In the genomic region with DNA sequence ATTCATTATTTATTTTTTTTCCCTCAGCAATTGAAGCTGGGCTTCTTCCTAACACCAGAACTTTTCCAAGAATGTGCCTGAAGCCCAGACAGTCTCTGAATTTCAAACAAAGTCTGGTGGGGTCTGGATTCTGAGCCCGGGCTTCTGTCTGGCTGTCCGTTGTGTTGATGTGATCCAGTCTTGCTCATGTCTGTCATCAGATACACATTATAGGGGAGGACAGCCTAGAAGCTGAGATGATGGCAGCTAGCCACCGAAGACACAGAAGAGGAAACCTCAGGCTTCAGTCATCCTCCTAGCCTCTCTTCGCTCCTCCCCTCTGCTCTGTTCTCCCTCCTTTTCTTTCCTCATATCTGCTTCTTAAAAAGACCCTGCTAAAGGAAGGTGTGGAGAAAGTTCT, we compare ENCODE assay signal across 29 mouse cellular contexts.
DNase-seq lines count a peak whose midpoint lies in the region; ATAC-seq and TF ChIP-seq lines count a peak whose summit lies in the region.
"Had no signal": no experiment of that assay in that cellular context is flagged by ENCODE, and none has a peak within 500 bp of the region (broad histone marks: within the 10 kb centered on the region; RNA-seq: fewer than 3 reads in every experiment).

No protein-coding gene starts in this region.

- ATAC-seq in lung, embryonic 14.5 days (ENCODE audit: insufficient read depth), result peak; percentile 77
- peak; percentile 93 for ATAC-seq in lung, embryonic 16.5 days (ENCODE audit: low read depth)
- ATAC-seq: forebrain, embryonic 13.5 days; forebrain, postnatal 0 days; hindbrain, postnatal 0 days; Patski had no signal

- no peak overlapping the region for H3K4me2 ChIP-seq in lung, embryonic 14.5 days
- H3K4me2 ChIP-seq in lung, embryonic 16.5 days (ENCODE audit: low read depth, low read length), result no peak overlapping the region
- H3K4me2 ChIP-seq: forebrain, embryonic 13.5 days; heart, embryonic 13.5 days; hindbrain, embryonic 14.5 days had no signal

- H3K9ac ChIP-seq in lung, embryonic 14.5 days, result no peak overlapping the region
- H3K9ac ChIP-seq in lung, embryonic 16.5 days (ENCODE audit: low read length), result no peak overlapping the region
- H3K9ac ChIP-seq: forebrain, embryonic 13.5 days; forebrain, postnatal 0 days; heart, embryonic 13.5 days; hindbrain, embryonic 14.5 days had no signal

- H3K4me1 ChIP-seq in lung, embryonic 14.5 days (ENCODE audit: insufficient read depth), result peaks cover 11% of the 10 kb centered on the region; the same call in 1 of the 2 replicates
- H3K4me1 ChIP-seq in lung, adult 2 months (ENCODE audit: control insufficient read depth, insufficient read depth, low read length), result no peaks in the 10 kb centered on the region
- H3K4me1 ChIP-seq in lung, embryonic 16.5 days (replicated peaks; ENCODE audit: control insufficient read depth, insufficient read depth, low read length), result peaks cover 12% of the 10 kb centered on the region
- H3K4me1 ChIP-seq: forebrain, embryonic 10.5 days; forebrain, embryonic 13.5 days had no signal

- H3K27ac ChIP-seq in lung, embryonic 14.5 days (ENCODE audit: low read depth), result no peak overlapping the region
- H3K27ac ChIP-seq in lung, embryonic 16.5 days (ENCODE audit: low read length), result 0 out of 2 replicates have a peak overlapping the region, but pooled peaks have one; percentile 15
- H3K27ac ChIP-seq in layer of hippocampus, adult 2 months, result no peak overlapping the region
- H3K27ac ChIP-seq: forebrain, embryonic 10.5 days; forebrain, embryonic 13.5 days; gastrocnemius, adult 2 months; heart, embryonic 10.5 days; heart, embryonic 13.5 days; hindbrain, embryonic 14.5 days; hindbrain, postnatal 0 days had no signal

- no peak overlapping the region for H3K4me3 ChIP-seq in lung, embryonic 14.5 days (ENCODE audit: low read depth, low read length)
- H3K4me3 ChIP-seq in lung, adult 2 months (replicated peaks; ENCODE audit: extremely low read depth, low read depth, low read length), result no peak overlapping the region
- H3K4me3 ChIP-seq in lung, embryonic 16.5 days (ENCODE audit: low read length), result no peak overlapping the region
- no peak overlapping the region for H3K4me3 ChIP-seq in layer of hippocampus, adult 2 months
- H3K4me3 ChIP-seq: forebrain, embryonic 10.5 days; forebrain, embryonic 13.5 days; gastrocnemius, adult 2 months; heart, embryonic 10.5 days; heart, embryonic 13.5 days had no signal

- WGBS in lung, embryonic 14.5 days, result 49% methylated on average over 4 of the region's 4 CpGs
- 74% methylated on average over 4 of the region's 4 CpGs for WGBS in lung, adult 2 months
- 45% methylated on average over 4 of the region's 4 CpGs for WGBS in lung, embryonic 16.5 days

- H3K9me3 ChIP-seq in lung, embryonic 14.5 days (ENCODE audit: low read depth, low read length), result no peaks in the 10 kb centered on the region
- H3K9me3 ChIP-seq in lung, embryonic 16.5 days (ENCODE audit: control insufficient read depth, low read length), result no peaks in the 10 kb centered on the region
- H3K9me3 ChIP-seq: forebrain, embryonic 10.5 days; forebrain, embryonic 13.5 days; heart, embryonic 10.5 days; heart, embryonic 13.5 days had no signal

- no peak for TF ChIP-seq POLR2A in lung, adult 2 months (IDR thresholded peaks at IDR 0.05; ENCODE audit: borderline replicate concordance, extremely low read depth, low read depth, low read length)

- no peaks in the 10 kb centered on the region for H3K27me3 ChIP-seq in lung, embryonic 14.5 days (ENCODE audit: insufficient read depth, low read length)
- no peaks in the 10 kb centered on the region for H3K27me3 ChIP-seq in lung, embryonic 16.5 days (ENCODE audit: control insufficient read depth, insufficient read depth, low read depth, low read length)
- H3K27me3 ChIP-seq: CH12.LX; forebrain, embryonic 13.5 days; heart, embryonic 13.5 days; Patski had no signal

- H3K36me3 ChIP-seq in lung, embryonic 14.5 days (ENCODE audit: insufficient read depth), result no peaks in the 10 kb centered on the region
- H3K36me3 ChIP-seq in lung, embryonic 16.5 days (ENCODE audit: control insufficient read depth, insufficient read depth, low read length), result no peaks in the 10 kb centered on the region
- H3K36me3 ChIP-seq: forebrain, embryonic 10.5 days; G1E; heart, embryonic 10.5 days; heart, embryonic 13.5 days had no signal

- peak; percentile 80 for DNase-seq in lung, embryonic 14.5 days
- DNase-seq in lung, adult 2 months, result no peak
- peak; percentile 60 for DNase-seq in lung, postnatal 14 days
- peak; percentile 34 to 75 for DNase-seq in lung, postnatal 4 days
- DNase-seq in embryo, embryonic 11 days, result no peak
- DNase-seq in layer of hippocampus, adult 2 months (ENCODE audit: low spot score in 2 of 2), result no peak
- no peak for DNase-seq in adrenal gland, adult 2 months
- DNase-seq: adrenal gland, postnatal 14 days; B cell, adult 2 months; cerebellum, adult 11 months; cerebellum, adult 2 months; cerebellum, adult 9-11 months; cerebellum, postnatal 36 days; forebrain, postnatal 0 days; gastrocnemius, adult 2 months; gastrocnemius, postnatal 14 days; heart, adult 18-20 months; heart, postnatal 14 days; heart, postnatal 4 days had no signal

- no peak for TF ChIP-seq CTCF in lung, embryonic 14.5 days (IDR thresholded peaks at IDR 0.05; ENCODE audit: low read depth)
- no peak for TF ChIP-seq CTCF in lung, adult 2 months (IDR thresholded peaks at IDR 0.05; ENCODE audit: insufficient read depth, low read length)
- no peak for TF ChIP-seq CTCF in layer of hippocampus, adult 2 months (conservative IDR thresholded peaks at IDR 0.05)

Comparison
In these comparisons a context has a peak if more than half of its experiments do, and no peak if none do; other contexts are left out.
1. DNase-seq: peak in lung, embryonic 14.5 days (single experiment), lung, postnatal 14 days (single experiment) and lung, postnatal 4 days (2 of 2); none in lung, adult 2 months (single experiment), embryo, embryonic 11 days (single experiment), layer of hippocampus, adult 2 months (0 of 2) and adrenal gland, adult 2 months (single experiment).